Mouse (Mus musculus) monocyte, adult 59 days (primary cell): ENCODE results near the gene Gm21866. TPM values are rescaled to one million over a fixed set of nuclear protein-coding genes. Genes with fewer than 3 reads are reported as not detected.

Experiments
- total RNA-seq, 2 experiments: library from RNA; stranded (reverse); gene quantifications; one replicate each; pipeline ENCODE4 v1.2.4; 2023

Gm21866 gene
- total RNA-seq, result not detected

DNA sequence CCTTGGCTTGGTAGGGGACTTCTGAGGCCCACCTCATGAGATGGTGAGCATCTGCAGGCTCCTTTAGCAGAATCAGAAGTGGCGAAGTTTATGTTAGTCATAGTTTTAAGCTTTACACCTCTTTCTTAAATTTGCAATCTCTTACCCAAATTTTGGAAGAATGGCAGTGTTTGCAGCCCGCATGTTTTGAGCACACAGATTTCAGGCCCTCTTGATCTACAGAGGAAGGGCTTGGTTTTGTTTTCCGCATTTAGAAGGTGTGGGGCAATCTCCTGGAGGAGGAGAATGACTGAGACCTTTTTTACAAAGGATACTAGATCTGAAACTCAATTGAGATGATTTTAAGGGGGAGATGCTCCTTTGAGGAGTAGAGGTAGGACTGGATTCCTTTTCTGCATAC lies at the start of gene Gm21866:
Gm21866 (minus strand) TSS at position 101 of the 400 bp plus-strand sequence.

DNA sequence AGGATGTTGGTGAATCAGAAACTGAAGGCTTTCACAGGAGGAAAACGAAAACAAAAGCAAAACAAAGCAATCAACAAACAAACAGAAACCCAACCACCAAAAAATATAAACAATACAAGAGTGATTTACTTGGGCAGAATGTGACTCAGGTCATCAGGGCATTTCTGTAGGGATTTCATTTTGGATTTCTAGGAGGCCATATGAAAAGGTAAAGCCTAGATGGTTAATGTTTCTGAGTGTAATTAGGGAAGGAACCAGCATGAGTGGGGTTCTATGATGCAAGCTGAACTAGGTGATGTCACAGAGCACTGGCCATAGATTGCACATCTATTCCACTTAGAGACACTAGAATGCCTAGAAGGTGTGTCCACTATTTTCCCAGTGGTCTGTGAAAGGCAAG lies 28.3 kb upstream of the Gm21866 start, which contains the start of gene Gm20773:
Gm20773 (plus strand) TSS at position 301 of the 400 bp plus-strand sequence.

Other genes with a start within 250 kb of the Gm21866 start
- not detected for gene Gm21828, start 241.7 kb downstream of the Gm21866 start, total RNA-seq
- not detected for gene Gm21440, start 213.2 kb downstream of the Gm21866 start, total RNA-seq
- not detected for gene Gm21454, start 213.1 kb downstream of the Gm21866 start, total RNA-seq
- not detected for gene Gm21725, start 116.5 kb downstream of the Gm21866 start, total RNA-seq
- gene Gm20773, start 28.4 kb upstream of the Gm21866 start, total RNA-seq, result not detected